Mouse (Mus musculus) cerebellum, postnatal 10 days (tissue): ENCODE measurements at regions not wholly inside any gene's neighbourhood (a gene's known extent, or its start where the extent isn't known, plus 50 kb on each side); places are given as distances from the start of the nearest gene placed in this dataset.

Source experiments
- DNase-seq, 2 experiments: peaks; one replicate each; pipeline ENCODE4 v3.0.0; 2021; ENCODE audit warnings: mixed read lengths in 2 of 2

DNA sequence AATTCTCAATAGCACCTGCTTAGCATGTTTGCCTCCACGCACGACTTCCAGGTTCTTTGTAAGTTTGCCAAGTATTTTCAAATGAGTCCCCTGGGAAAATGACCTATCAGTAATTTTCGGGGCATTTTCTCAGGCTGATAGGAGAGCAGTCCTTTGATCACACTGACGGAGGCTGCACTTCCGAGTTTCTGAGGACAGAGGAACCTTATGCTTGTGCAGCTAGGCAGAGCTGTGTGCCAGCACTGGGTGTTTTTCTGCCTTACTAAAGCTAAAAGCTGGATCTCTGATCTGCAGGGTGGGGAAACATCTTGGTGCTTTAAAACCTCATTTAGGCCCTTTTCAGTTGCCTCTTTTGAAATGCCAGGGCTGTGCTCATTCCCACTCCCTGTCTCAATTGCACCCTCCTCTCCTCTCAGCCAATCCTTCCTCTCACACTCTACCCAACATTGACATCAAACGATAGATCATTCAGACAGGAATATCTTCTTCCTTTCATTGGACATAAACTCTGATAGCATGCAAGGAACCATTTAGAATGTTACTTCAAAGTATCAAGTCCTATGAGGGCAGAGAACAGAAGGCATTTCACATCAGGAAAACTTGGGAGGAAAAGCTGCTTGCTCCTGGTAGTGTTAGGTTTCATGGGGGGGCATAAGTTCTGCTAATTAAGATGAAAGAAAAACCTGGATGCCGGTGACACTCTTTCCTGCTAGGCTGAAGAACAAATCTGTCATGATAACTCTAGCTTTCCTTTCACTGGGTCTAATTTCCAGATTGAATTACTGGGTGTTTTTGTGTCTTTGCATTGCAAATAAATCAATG, 95.3 kb downstream of the Lurap1l start:
- DNase-seq, result peak in 1 of 2 experiments; percentile 2

DNA sequence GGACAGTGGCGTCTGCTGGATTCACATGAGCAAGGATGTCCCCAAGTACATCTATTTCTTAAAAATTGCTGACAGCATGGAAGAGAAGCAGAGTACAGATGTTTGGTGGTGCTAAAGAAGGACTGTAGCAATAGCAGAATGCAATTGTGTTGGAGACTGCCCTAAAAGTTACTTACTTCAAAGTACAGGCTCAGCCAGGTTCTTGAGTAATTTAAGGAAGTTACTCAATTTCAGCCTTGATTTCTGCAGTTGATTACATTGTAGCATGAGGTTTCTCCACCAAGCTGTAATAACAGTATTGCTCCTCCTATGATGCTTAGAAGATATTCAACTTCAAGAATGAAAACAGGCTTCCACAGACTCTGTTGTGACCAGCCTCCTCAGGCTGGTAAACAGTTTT, 96.1 kb downstream of the Lurap1l start:
- no peak for DNase-seq

DNA sequence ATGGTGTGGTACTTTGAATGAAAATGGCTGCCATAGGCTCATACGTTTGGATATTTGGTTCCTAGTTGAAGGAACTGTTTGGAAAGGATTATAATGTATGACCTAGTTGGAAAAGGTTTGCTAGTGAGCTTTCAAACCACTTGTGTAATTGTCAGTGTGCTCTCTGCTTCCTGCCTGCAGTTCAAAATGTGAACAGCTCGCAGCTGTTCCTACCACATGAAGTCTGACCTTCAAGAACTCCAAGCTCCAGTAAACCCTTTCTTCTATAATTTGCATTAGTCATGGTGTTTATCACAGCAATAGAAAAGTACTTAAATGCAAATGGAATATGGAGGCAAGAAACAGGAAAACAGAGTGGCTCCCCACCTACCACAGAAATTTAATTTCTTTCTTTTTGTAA, 111.4 kb downstream of the Lurap1l start:
- DNase-seq, result no peak

- DNase-seq, result no peak
These were observed 113.1 kb downstream of the Lurap1l start for GRCm38 (mm10) chr4:81023436-81023983.

GRCm38 (mm10) chr4:81027558-81027957, 117.1 kb downstream of the Lurap1l start:
- DNase-seq, result peak; percentile 3 to 6

DNA sequence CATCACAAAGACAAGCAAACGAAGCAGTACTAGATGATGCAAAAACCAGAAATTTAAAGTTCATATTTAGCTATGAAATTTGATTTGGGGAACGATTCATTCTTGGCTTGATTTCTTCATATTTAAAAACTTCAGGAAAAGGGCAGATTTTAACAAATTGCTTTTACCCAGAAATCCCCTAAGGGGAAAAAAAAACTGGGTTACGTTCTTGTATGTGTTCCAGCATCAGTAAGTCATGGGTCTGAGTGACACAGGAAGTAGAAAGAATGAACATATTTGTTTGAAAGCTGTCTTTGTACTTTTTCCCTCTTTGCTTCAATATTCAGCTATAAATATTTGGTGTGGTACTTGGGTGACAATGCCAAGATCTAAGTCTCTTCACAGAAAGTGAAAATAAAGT, 120.2 kb downstream of the Lurap1l start:
- DNase-seq, result no peak

DNA sequence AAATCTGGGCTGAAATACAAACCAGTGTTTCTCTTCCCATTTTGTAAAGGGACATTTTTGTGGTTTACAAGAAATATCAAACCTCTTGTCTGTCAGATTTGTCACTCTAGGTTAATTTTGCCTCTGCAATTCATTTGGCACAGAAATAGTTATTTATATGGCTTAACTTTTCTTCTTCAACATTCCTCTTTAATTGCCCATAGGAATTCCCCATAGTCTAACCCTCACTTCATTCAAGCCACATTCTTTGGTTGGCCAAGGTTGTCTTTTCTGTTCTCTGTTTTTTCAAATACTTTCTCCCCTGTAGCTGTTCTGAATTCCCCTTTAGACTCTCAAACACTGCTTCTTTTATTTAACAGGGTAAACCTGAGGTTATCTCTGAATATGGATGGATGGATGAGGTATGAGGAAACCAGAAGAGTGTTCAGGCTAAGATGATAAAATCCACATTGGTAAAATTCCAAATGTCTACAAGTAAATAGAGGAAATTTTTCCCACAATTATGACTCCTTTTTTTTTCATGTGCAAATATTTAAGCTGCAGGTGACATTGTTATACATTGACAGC, 127.0 kb downstream of the Lurap1l start:
- no peak for DNase-seq

- DNase-seq, result no peak
These were observed 147.8 kb downstream of the Lurap1l start for GRCm38 (mm10) chr4:81058227-81058626.

DNA sequence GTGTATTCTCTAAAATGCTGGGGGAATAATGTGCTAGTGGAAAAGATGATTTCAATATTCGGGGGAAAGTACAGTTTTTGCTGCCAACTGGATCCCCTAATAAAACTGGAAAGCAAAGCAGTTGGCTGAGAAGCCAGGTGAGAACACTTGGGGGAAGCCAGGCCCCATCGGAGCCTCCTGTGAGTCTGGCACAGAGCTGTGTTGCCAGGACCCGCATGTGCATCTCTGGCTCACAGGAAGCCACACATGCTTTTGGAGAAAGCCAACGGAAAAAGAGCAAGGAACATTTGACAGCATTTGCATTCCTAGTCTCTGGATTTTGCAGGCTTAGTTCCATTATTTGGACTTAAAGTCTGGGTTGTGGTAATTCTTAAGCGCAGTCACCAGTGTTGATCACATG, 148.4 kb downstream of the Lurap1l start:
- peak; percentile 17 to 41 for DNase-seq

GRCm38 (mm10) chr4:81059356-81059755, 148.9 kb downstream of the Lurap1l start:
- DNase-seq, result peak in 1 of 2 experiments; percentile 4

- no peak for DNase-seq
These were observed 172.0 kb downstream of the Lurap1l start for GRCm38 (mm10) chr4:81082290-81082947.

GRCm38 (mm10) chr4:81085188-81085587, 174.7 kb downstream of the Lurap1l start:
- no peak for DNase-seq

GRCm38 (mm10) chr4:81096581-81096980, 186.1 kb downstream of the Lurap1l start:
- no peak for DNase-seq

- DNase-seq, result no peak
These were observed 187.2 kb downstream of the Lurap1l start for GRCm38 (mm10) chr4:81097597-81097996.

GRCm38 (mm10) chr4:81101049-81101448, 190.6 kb downstream of the Lurap1l start:
- DNase-seq, result no peak

DNA sequence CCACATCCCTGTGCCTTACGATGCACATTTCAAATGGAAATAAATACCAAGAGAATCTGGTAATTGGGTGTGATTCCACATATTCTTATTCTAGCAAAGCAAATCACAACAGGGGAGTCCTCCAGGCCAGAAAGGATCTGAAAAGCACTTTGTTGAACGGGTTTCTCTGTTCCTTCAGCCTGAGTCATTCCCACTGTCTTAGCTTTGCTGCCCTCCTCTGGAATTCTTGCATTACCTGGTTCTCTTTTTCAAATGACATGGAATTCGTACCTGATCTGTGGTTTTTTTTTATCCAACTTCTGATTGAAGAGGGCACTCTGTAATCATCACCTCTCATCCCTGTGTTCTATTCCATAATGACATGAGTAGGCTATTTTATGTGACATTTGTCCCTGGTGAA, 200.9 kb downstream of the Lurap1l start:
- DNase-seq, result peak; percentile 43 to 51

GRCm38 (mm10) chr4:81116411-81116810, 206.0 kb downstream of the Lurap1l start:
- no peak for DNase-seq

DNA sequence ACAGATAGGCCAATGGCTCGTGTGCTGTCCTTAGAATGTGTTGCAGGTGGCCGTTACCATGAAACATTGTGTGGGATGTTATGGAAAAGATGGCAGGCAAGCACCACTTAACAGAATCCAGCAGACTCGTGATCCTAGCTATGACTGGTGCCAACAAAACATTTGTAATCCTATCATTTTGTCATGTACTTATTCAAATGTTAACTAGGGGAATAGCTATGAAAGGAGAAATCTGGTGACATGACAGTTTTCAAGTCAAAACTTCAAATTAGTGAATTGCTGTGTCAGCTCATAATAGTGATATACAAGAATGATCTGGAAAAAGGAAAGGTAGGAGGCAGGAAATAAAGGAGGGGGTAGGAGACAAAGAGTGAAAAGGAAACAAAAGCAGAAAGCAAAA, 213.7 kb downstream of the Lurap1l start:
- DNase-seq, result no peak

DNA sequence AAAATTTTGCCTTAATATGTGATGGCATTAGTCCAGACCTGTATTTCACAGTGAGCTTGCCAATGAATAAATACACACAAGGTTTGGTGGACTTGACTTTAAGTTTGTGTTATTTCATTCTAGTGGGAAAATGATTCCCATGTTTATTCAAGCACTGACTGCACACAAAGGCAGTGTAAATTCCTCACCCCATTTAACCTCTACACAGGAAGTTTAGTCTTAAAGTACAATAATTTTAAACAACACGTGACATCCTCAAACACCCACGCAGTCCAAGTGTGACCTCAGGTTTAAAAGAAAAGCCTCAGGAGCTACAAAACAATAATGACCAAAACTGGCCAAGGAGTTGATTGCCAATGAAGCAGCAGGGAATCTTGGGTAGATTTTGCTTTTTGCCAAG, 219.4 kb downstream of the Lurap1l start:
- no peak for DNase-seq

DNA sequence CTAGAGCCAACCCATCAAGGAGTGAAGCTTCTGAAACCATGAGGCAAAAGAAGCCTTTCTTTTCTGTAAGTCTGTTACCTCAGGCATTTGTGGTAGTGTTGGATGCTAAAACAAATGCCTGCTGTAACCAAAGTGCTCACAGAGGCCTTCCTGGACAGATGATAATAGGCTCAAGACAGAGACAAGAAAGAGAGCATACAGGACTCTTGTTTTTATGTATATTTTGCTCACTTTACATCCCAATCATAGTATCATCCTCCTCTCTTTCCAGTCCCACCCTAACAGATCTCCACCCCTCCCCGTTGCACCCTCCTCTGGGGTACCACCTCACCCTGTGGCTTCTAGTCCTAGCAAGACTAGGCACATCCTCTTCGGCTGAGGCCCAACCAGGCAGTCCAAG, 262.7 kb downstream of the Lurap1l start:
- no peak for DNase-seq

- no peak for DNase-seq
These were observed 265.1 kb downstream of the Mpdz start for GRCm38 (mm10) chr4:81177443-81178041.

- no peak for DNase-seq
These were observed 264.4 kb downstream of the Mpdz start for GRCm38 (mm10) chr4:81178047-81178781.

GRCm38 (mm10) chr4:81178782-81179135, 263.9 kb downstream of the Mpdz start:
- DNase-seq, result peak; percentile 96 to 97
